Mouse (Mus musculus) liver, embryonic 14.5 days (tissue): ENCODE data around the gene Kdm4b. TPM values are rescaled to one million over a fixed set of nuclear protein-coding genes. Genes with fewer than 3 reads are reported as not detected.

Experiments used
- ATAC-seq: fragments of 200-750 bp; cut with Nextera tagmentation; 2 replicates; pipeline ENCODE4 v1.8.0; 2017; ENCODE audit warnings: moderate number of reproducible peaks, mild to moderate bottlenecking, moderate library complexity; ENCODE audit not compliant: insufficient read depth
- DNase-seq, 3 experiments: peaks; one replicate each; pipeline ENCODE4 v3.0.0-alpha.2; 2012 to 2013; ENCODE audit warnings: low read depth in 3 of 3, low spot score in 3 of 3
- H3K27ac ChIP-seq: fragments of 300-500 bp; sonication (generic); 2 replicates; pipeline ENCODE4 v1.5.1; 2014; ENCODE audit warnings: moderate library complexity, mild to moderate bottlenecking, control low read depth, inconsistent platforms
- H3K27me3 ChIP-seq: fragments of 300-500 bp; sonication (generic); 2 replicates; pipeline ENCODE4 v1.6.1; 2014; ENCODE audit warnings: mild to moderate bottlenecking, low read length, moderate library complexity; ENCODE audit not compliant: control insufficient read depth, insufficient read depth
- H3K36me3 ChIP-seq: fragments of 300-500 bp; sonication (generic); replicated peaks from 2 replicates; pipeline ENCODE4 v1.6.1; 2014; ENCODE audit warnings: low read depth; ENCODE audit not compliant: control insufficient read depth, insufficient read depth
- H3K4me1 ChIP-seq, 2 experiments: fragments of 200-500 bp in 1 of 2; fragments of 300-500 bp in 1 of 2; sonication (generic) in 1 of 2; replicated peaks; 2 replicates each; pipeline ENCODE4 v1.6.1; 2012 to 2014; ENCODE audit warnings: antibody characterized with exemption in 1 of 2, inconsistent platforms in 1 of 2, low read length in 1 of 2; ENCODE audit not compliant: control insufficient read depth in 2 of 2, insufficient read depth in 2 of 2
- H3K4me2 ChIP-seq: fragments of 300-500 bp; sonication (generic); 2 replicates; pipeline ENCODE4 v1.6.1; 2014; ENCODE audit warnings: low read depth, mild to moderate bottlenecking, control low read depth, moderate library complexity
- H3K4me3 ChIP-seq, 2 experiments: fragments of 200-500 bp in 1 of 2; fragments of 300-500 bp in 1 of 2; sonication (generic) in 1 of 2; 2 replicates each; pipeline ENCODE4 v1.5.1; 2012 to 2014; ENCODE audit warnings: low read depth in 2 of 2, low read length in 2 of 2, mild to moderate bottlenecking in 2 of 2, control low read depth in 1 of 2, inconsistent platforms in 1 of 2, moderate library complexity in 1 of 2; ENCODE audit not compliant: insufficient read depth in 1 of 2
- H3K9ac ChIP-seq: fragments of 300-500 bp; sonication (generic); replicated peaks from 2 replicates; pipeline ENCODE4 v1.6.1; 2014; ENCODE audit warnings: mild to moderate bottlenecking, control low read depth, moderate library complexity
- H3K9me3 ChIP-seq: fragments of 300-500 bp; sonication (generic); 2 replicates; pipeline ENCODE4 v1.6.1; 2016; ENCODE audit warnings: low read length, mixed read lengths; ENCODE audit not compliant: control insufficient read depth
- CTCF ChIP-seq: IDR thresholded peaks from 2 replicates; pipeline ENCODE4 v1.5.1; 2016; ENCODE audit warnings: antibody characterized with exemption, low read depth, control low read depth
- EP300 ChIP-seq: IDR thresholded peaks from 2 replicates; pipeline ENCODE4 v1.6.1; 2016; ENCODE audit warnings: antibody characterized with exemption, low read depth
- WGBS: fragments of 180-500 bp; shearing (Covaris S2); extraction: QIAGEN DNeasy Blood & Tissue Kit; methylation state at CpG from one replicate; pipeline ENCODE4 v1.1.7; 2014; ENCODE audit not compliant: insufficient replicate concordance; 5-methylcytosine and 5-hydroxymethylcytosine counted together
- polyA plus RNA-seq, 2 experiments: library from polyadenylated mRNA; depleted of rRNA in 1 of 2; stranded (reverse) in 1 of 2; unstranded in 1 of 2; fragments of >200 nt; fragmentation: Nextera tagmentation in 1 of 2; extraction: Ambion mirVana in 1 of 2; gene quantifications; 2 replicates each; pipeline versions ENCODE4 v1.2.1 to v1.2.3; 2012 to 2014

Kdm4b gene
- polyA plus RNA-seq, 2 experiments: 4.2 to 4.5 TPM

DNA sequence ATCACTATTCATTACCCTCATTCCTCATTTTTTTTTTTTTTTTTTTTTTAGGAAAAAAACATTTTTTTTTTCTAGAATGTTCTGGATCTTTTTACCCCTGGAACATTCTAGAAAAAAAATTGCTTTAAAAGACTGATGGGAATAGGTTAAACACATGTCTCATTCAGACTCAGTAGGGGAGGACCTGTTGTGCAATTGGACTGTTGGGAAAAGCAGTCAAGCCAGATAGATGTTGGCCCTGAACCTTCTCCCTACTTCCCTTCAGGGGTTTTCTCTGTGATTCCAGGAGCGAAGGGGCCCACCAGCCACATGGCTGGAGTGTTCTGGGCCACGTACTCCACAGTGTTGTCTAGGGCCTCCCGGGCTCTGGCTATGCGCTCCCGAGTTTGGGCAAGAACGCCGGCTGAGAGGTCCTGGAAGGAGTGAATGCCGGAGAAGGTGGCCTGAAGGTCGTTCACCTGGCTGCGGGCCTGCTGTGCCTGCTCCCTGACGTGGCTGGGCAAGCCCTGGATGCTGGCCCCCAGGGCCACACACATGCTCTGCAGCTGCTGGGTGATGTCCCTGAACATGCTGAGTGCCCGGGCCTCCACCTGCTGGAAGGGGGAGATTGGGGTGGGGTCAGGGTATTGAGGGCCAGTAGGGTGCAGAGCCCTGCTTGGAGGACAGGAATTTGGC lies 46.2 kb upstream of the Kdm4b start:
- Histone ChIP-seq H3K4me2 (no peak overlapping the region), H3K4me3 (no peak overlapping the region), H3K36me3 (no peaks in the 10 kb centered on the region; the same call in 1 of the 2 replicates), H3K9ac (no peak overlapping the region), H3K27ac (no peak overlapping the region), H3K9me3 (no peaks in the 10 kb centered on the region), H3K27me3 (no peaks in the 10 kb centered on the region), H3K4me1 (peaks cover 24 to 28% of the 10 kb centered on the region in 2 experiments)
- 82% methylated on average over 12 of the region's 12 CpGs for WGBS
- DNase-seq (no peak), ATAC-seq (no peak)
- TF ChIP-seq CTCF (no peak), EP300 (no peak)

DNA sequence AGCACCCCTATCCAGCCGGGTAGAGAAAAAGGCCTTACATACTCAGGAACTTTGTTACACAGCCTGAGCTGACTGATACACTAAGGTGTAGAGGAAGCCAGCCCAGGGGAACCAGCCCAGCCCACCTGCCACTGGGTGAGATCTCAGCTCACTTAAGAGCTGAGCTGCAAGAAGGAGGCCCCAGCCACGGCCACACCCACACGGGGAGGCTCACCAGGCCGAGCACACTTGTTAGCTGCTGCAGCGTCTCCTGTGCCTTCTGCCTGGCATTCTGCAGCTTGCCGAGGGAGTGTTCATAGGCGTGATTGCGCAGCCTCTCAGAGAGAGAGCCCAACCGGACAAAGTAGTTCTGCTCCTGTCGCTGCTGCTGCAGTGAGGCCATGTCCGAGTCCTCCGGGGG lies 44.7 kb upstream of the Kdm4b start:
- DNase-seq (no peak), ATAC-seq (no peak)
- H3K27me3 ChIP-seq: no peaks in the 10 kb centered on the region
- 73% methylated on average over 12 of the region's 12 CpGs for WGBS
- peaks cover 21 to 23% of the 10 kb centered on the region in 2 experiments for H3K4me1 ChIP-seq
- no peaks in the 10 kb centered on the region for H3K9me3 ChIP-seq
- H3K4me2 ChIP-seq: no peak overlapping the region
- TF ChIP-seq CTCF (no peak), EP300 (no peak)
- H3K9ac ChIP-seq: no peak overlapping the region; the same call in 1 of the 2 replicates
- no peak overlapping the region for H3K4me3 ChIP-seq
- H3K36me3 ChIP-seq: peaks cover 6% of the 10 kb centered on the region
- no peak overlapping the region for H3K27ac ChIP-seq

DNA sequence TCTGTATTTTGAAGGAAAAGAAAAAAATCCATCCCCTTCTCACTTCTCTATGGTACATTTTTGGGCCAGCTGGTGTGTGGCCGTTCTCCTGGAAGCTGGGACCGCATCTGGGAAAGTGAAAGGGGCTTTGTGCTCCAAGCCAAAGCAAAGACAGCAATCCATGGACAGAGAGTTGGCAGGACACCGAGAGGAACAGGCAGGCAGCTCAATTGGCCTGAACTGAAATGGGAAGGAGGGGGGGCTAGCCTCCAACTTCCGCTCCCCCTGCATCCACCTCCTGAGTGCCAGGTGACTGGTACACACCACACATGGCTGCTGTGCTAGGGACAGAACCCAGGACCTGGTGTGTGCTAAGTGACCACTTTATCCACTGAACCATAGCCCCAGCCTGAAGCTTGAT lies 43.1 kb upstream of the Kdm4b start:
- Histone ChIP-seq H3K4me1 (peaks cover 22 to 26% of the 10 kb centered on the region in 2 experiments), H3K36me3 (peaks cover 6% of the 10 kb centered on the region), H3K4me3 (no peak overlapping the region), H3K27me3 (no peaks in the 10 kb centered on the region), H3K9me3 (no peaks in the 10 kb centered on the region), H3K27ac (no peak overlapping the region), H3K4me2 (no peak overlapping the region), H3K9ac (no peak overlapping the region)
- DNase-seq: no peak
- no peak for ATAC-seq
- WGBS: 84% methylated on average over 4 of the region's 4 CpGs
- no peak for TF ChIP-seq CTCF
- no peak for TF ChIP-seq EP300

DNA sequence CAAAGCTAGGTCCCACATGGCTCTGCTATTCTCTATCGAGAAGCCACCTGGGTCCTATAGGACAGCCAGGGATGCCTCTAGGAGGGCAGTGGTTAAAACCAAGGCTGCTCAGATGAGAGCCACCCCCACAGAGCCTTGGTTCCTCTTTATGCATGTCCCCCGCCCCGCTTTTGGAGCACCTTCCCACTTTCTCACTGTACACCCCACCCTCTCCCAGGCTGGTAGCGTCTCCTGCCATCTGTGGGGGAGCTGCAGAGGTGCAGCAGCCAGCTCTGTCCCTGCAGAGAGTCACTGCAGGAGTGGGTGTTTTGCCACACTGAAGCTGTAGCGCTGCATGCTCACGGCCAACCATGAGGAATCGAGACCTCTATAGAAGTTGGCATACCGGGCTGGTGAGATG lies 42.5 kb upstream of the Kdm4b start:
- H3K4me2 ChIP-seq: no peak overlapping the region
- no peaks in the 10 kb centered on the region for H3K27me3 ChIP-seq
- H3K36me3 ChIP-seq: peaks cover 6% of the 10 kb centered on the region
- no peak overlapping the region for H3K4me3 ChIP-seq
- no peak overlapping the region for H3K27ac ChIP-seq
- DNase-seq (no peak), ATAC-seq (no peak)
- TF ChIP-seq CTCF (no peak), EP300 (no peak)
- no peaks in the 10 kb centered on the region for H3K9me3 ChIP-seq
- 65% methylated on average over 8 of the region's 8 CpGs for WGBS
- peaks cover 23 to 27% of the 10 kb centered on the region in 2 experiments for H3K4me1 ChIP-seq
- H3K9ac ChIP-seq: no peak overlapping the region

DNA sequence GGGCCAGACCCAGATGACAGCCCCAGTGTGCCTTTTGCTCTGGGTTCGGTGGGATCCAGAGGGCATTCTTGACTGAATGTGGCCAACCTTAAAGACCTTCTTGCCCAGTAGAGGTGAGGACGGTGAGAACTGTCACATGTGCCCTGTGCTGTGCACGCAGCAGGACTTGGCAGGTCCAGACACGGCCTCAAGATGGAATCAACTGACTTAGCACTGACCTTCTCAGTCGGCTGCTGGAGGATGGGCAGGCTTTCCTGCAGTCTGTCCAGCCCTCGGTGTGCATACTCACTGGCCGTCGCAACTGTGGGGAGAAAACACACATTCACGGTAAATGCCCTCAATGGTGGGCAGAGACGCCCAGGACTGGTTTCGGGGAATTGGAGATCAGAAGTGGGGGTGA lies 39.9 kb upstream of the Kdm4b start:
- ATAC-seq (no peak), DNase-seq (no peak)
- Histone ChIP-seq H3K4me1 (peaks cover 38 to 48% of the 10 kb centered on the region in 2 experiments), H3K9ac (no peak overlapping the region), H3K4me3 (no peak overlapping the region), H3K36me3 (peaks cover 6% of the 10 kb centered on the region), H3K27me3 (no peaks in the 10 kb centered on the region), H3K9me3 (no peaks in the 10 kb centered on the region), H3K4me2 (no peak overlapping the region), H3K27ac (no peak overlapping the region)
- 84% methylated on average over 11 of the region's 11 CpGs for WGBS
- TF ChIP-seq CTCF (no peak), EP300 (no peak)
